Mouse (Mus musculus): ENCODE data around the gene 9430015G10Rik.

Gene 9430015G10Rik

GRCm38 (mm10) chr4:156109570-156110331 lies at the start of gene 9430015G10Rik:
TSS of gene 9430015G10Rik (plus strand) at chr4:156109982.
- DNase-seq, result peak; percentile 98

- no peak for DNase-seq
These were observed 45.8 kb upstream of the 9430015G10Rik start for GRCm38 (mm10) chr4:156063861-156064509.

GRCm38 (mm10) chr4:156064510-156064897 lies 45.3 kb upstream of the 9430015G10Rik start:
- DNase-seq, result no peak

- no peak for DNase-seq
These were observed 44.5 kb upstream of the 9430015G10Rik start for GRCm38 (mm10) chr4:156065156-156065894.

GRCm38 (mm10) chr4:156067256-156067949 lies 42.4 kb upstream of the 9430015G10Rik start:
- no peak for DNase-seq

GRCm38 (mm10) chr4:156069701-156070100 lies 40.1 kb upstream of the 9430015G10Rik start:
- DNase-seq, result no peak

- DNase-seq, result no peak
These were observed 39.5 kb upstream of the 9430015G10Rik start for GRCm38 (mm10) chr4:156070276-156070675.

GRCm38 (mm10) chr4:156070716-156071115 lies 39.1 kb upstream of the 9430015G10Rik start:
- DNase-seq, result no peak

GRCm38 (mm10) chr4:156076911-156077382 lies 32.8 kb upstream of the 9430015G10Rik start:
- no peak for DNase-seq

GRCm38 (mm10) chr4:156077499-156078301 lies 32.1 kb upstream of the 9430015G10Rik start:
- peak; percentile 46 for DNase-seq

GRCm38 (mm10) chr4:156082621-156083234 lies 27.1 kb upstream of the 9430015G10Rik start:
- no peak for DNase-seq

GRCm38 (mm10) chr4:156083348-156083747 lies 26.4 kb upstream of the 9430015G10Rik start:
- no peak for DNase-seq

GRCm38 (mm10) chr4:156084096-156084879 lies 25.5 kb upstream of the 9430015G10Rik start:
- no peak for DNase-seq

- DNase-seq, result no peak
These were observed 24.5 kb upstream of the 9430015G10Rik start for GRCm38 (mm10) chr4:156085256-156085655.

GRCm38 (mm10) chr4:156087398-156088087 lies 22.2 kb upstream of the 9430015G10Rik start:
- DNase-seq, result no peak

- DNase-seq, result no peak
These were observed 18.5 kb upstream of the 9430015G10Rik start for GRCm38 (mm10) chr4:156091236-156091635.

- no peak for DNase-seq
These were observed 17.0 kb upstream of the 9430015G10Rik start for GRCm38 (mm10) chr4:156092765-156093164.

GRCm38 (mm10) chr4:156093758-156094157 lies 16.0 kb upstream of the 9430015G10Rik start:
- DNase-seq, result no peak

GRCm38 (mm10) chr4:156096191-156096590 lies 13.6 kb upstream of the 9430015G10Rik start:
- DNase-seq, result no peak

All from cerebellum, adult 9-10 months (tissue).